Mouse (Mus musculus): ENCODE measurements around the gene Arid5b. TPM values are rescaled to one million over a fixed set of nuclear protein-coding genes. Genes with fewer than 3 reads are reported as not detected.

Arid5b gene
- polyA plus RNA-seq, 1 experiment from 2014 or later: 19.0 TPM

DNA sequence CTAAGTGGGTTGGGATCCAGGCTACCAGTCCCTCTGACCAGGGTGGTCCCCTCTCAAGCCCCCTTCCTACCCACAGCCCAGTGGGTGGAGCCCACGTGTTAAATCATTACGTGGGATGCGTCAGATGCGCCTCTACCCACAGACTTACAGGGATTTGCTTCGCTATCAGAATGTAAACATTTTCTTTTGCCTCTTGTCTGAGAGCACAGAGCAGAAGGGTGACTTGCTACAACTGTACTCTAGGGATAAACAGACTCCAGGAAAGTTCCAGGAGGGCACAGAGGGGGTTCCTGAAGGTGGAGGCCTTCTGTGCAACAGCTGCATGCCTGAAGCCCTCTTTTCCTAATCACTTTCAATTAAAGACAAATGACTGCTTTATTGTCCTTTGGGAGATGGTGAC, 98.8 kb downstream of the Arid5b start:
- ATAC-seq (replicated peaks): no peak
- no peak overlapping the region for H3K4me3 ChIP-seq
- H3K27ac ChIP-seq: no peak overlapping the region
- WGBS: 67% methylated on average over 5 of the region's 5 CpGs
- no peaks in the 10 kb centered on the region for H3K4me1 ChIP-seq
- no peak overlapping the region for H3K4me2 ChIP-seq
- no peaks in the 10 kb centered on the region for H3K9me3 ChIP-seq
- H3K36me3 ChIP-seq (replicated peaks): no peaks in the 10 kb centered on the region
- H3K9ac ChIP-seq: no peak overlapping the region
- no peaks in the 10 kb centered on the region for H3K27me3 ChIP-seq (replicated peaks)

- H3K27ac ChIP-seq: no peak overlapping the region
- H3K4me2 ChIP-seq: no peak overlapping the region
- H3K9ac ChIP-seq: no peak overlapping the region
- H3K36me3 ChIP-seq (replicated peaks): no peaks in the 10 kb centered on the region
- H3K27me3 ChIP-seq (replicated peaks): no peaks in the 10 kb centered on the region
- no peak overlapping the region for H3K4me3 ChIP-seq
- no peak for ATAC-seq (replicated peaks)
- no peaks in the 10 kb centered on the region for H3K9me3 ChIP-seq
- 82% methylated on average over 4 of the region's 4 CpGs for WGBS
- no peaks in the 10 kb centered on the region for H3K4me1 ChIP-seq
Observed at GRCm38 (mm10) chr10:68179339-68179738, 99.2 kb downstream of the Arid5b start.

- H3K27me3 ChIP-seq (replicated peaks): no peaks in the 10 kb centered on the region
- H3K4me3 ChIP-seq: no peak overlapping the region
- no peaks in the 10 kb centered on the region for H3K36me3 ChIP-seq (replicated peaks)
- no peak overlapping the region for H3K9ac ChIP-seq
- no peak overlapping the region for H3K4me2 ChIP-seq
- 87% methylated on average over 10 of the region's 10 CpGs for WGBS
- no peak overlapping the region for H3K27ac ChIP-seq
- no peaks in the 10 kb centered on the region for H3K9me3 ChIP-seq
- no peak for ATAC-seq (replicated peaks)
- no peaks in the 10 kb centered on the region for H3K4me1 ChIP-seq
Observed at GRCm38 (mm10) chr10:68177697-68178485, 100.6 kb downstream of the Arid5b start.

DNA sequence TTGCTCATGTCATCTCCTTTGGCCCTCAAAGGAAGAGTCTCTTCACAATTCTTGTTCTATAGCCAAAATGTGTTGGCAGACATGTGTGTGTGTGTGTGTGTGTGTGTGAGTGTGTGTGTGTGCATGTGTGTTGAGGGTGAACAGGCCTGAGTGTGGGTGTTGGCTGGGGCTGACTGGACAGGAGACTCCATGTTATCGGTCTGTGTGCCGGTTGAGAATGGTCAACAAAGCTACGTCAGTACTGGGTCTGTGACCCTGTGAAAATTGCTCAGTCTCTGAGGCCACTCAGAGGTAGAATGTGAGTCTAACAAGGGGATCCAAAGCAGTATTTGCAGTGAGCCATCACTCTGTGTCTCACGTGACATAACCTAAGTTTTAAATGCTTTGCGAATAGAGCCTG, 102.7 kb downstream of the Arid5b start:
- no peaks in the 10 kb centered on the region for H3K36me3 ChIP-seq (replicated peaks)
- H3K9me3 ChIP-seq: no peaks in the 10 kb centered on the region
- H3K9ac ChIP-seq: no peak overlapping the region
- no peak overlapping the region for H3K4me3 ChIP-seq
- H3K4me1 ChIP-seq: no peaks in the 10 kb centered on the region
- H3K27ac ChIP-seq: no peak overlapping the region
- 92% methylated on average over 5 of the region's 5 CpGs for WGBS
- ATAC-seq (replicated peaks): no peak
- H3K4me2 ChIP-seq: no peak overlapping the region
- H3K27me3 ChIP-seq (replicated peaks): no peaks in the 10 kb centered on the region

DNA sequence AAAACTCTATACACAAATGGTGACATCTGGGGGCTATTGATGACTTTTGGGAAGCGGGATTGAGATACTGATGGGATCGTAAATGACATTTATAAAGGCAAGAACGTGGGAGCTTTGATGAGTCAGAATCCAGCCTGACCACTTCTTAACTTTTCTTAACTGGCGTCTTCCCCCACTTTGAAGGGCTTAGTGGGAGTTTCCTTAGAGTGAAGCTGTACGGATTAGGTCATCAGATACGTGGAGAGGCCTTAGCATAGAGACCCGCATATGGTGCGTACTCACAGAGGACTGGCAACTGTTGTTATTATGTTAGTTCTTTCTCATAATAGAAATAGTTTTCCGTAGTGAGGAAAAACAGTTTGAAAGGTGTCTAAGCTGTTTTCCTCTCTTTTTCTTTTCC, 104.9 kb downstream of the Arid5b start:
- Histone ChIP-seq H3K27ac (no peak overlapping the region), H3K9ac (no peak overlapping the region), H3K4me2 (no peak overlapping the region), H3K27me3 (replicated peaks) (no peaks in the 10 kb centered on the region), H3K36me3 (replicated peaks) (no peaks in the 10 kb centered on the region), H3K4me1 (no peaks in the 10 kb centered on the region; the same call in 1 of the 2 replicates), H3K4me3 (no peak overlapping the region), H3K9me3 (no peaks in the 10 kb centered on the region)
- WGBS: 87% methylated on average over 9 of the region's 9 CpGs
- ATAC-seq (replicated peaks): no peak

DNA sequence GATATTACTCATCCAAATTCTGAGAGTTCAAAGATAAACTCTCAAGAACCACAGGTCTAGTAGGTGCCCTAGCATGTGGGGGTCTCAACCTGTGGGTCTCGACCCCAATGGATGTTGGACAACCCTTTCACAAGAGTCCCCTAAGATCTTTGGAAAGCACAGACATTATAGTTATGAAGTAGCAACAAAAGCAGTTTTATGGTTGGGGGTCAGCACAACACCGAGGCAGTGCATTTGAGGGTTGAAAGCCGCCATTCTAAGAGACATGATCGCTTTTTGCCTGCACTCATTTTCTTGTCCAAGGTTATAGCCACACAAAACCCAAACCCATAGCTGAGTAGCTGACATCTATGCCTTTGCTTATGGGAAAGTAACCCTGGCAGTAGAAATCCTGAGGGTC, 105.6 kb downstream of the Arid5b start:
- Histone ChIP-seq H3K4me2 (no peak overlapping the region), H3K27me3 (replicated peaks) (no peaks in the 10 kb centered on the region), H3K4me3 (no peak overlapping the region), H3K36me3 (replicated peaks) (no peaks in the 10 kb centered on the region), H3K4me1 (no peaks in the 10 kb centered on the region; the same call in 1 of the 2 replicates), H3K9ac (no peak overlapping the region), H3K27ac (no peak overlapping the region), H3K9me3 (no peaks in the 10 kb centered on the region)
- no peak for ATAC-seq (replicated peaks)
- 95% methylated on average over 4 of the region's 4 CpGs for WGBS

DNA sequence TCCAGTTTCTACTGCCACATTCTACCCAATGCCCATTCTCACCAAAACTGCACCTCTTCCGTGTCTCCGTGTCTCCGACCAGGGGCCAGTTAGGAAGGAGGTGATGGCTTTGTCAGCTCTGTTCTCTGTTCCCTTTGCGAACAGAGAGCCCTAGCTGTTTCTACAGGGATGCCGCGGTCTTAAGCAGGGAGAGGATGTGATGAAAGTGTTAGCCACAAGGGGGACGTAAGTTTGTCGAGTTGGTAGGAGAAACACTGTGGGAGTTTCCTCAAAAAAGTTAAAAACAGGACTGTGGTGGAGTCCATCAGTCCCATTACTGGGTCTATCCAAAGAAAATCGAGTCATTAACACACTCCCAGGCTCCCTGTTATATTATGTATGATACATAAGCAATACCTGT, 106.6 kb downstream of the Arid5b start:
- no peak for ATAC-seq (replicated peaks)
- Histone ChIP-seq H3K9ac (no peak overlapping the region), H3K9me3 (no peaks in the 10 kb centered on the region), H3K36me3 (replicated peaks) (no peaks in the 10 kb centered on the region), H3K27ac (no peak overlapping the region), H3K4me2 (no peak overlapping the region), H3K4me1 (peaks cover 6% of the 10 kb centered on the region; the same call in 1 of the 2 replicates), H3K27me3 (replicated peaks) (no peaks in the 10 kb centered on the region), H3K4me3 (no peak overlapping the region)
- WGBS: 49% methylated on average over 9 of the region's 9 CpGs

DNA sequence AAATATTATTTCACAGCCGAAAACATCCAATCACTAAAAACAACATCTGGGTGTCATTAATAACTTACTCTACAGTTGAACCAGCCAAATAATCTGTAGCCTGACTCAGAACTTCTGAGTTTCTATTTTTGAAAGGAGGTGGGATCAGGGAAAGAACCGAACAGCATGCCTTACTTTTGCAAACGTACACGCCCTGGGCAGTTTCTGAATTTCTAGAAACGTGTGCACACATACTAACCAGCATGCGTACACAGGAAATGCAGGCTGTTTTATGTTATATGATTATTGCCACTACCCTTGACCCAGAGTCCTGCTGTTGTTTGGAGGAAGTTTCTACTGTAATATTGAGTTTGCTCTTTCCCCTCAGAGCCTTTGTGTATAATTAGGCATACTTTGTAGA, 109.9 kb downstream of the Arid5b start:
- Histone ChIP-seq H3K27ac (no peak overlapping the region), H3K9me3 (no peaks in the 10 kb centered on the region), H3K9ac (no peak overlapping the region), H3K36me3 (replicated peaks) (no peaks in the 10 kb centered on the region), H3K4me3 (no peak overlapping the region), H3K4me2 (no peak overlapping the region), H3K4me1 (peaks cover 16% of the 10 kb centered on the region), H3K27me3 (replicated peaks) (no peaks in the 10 kb centered on the region)
- no peak for ATAC-seq (replicated peaks)
- WGBS: 89% methylated on average over 6 of the region's 6 CpGs

- Histone ChIP-seq H3K27ac (no peak overlapping the region), H3K4me3 (no peak overlapping the region), H3K4me2 (no peak overlapping the region), H3K4me1 (peaks cover 16% of the 10 kb centered on the region), H3K9me3 (no peaks in the 10 kb centered on the region), H3K9ac (no peak overlapping the region), H3K36me3 (replicated peaks) (no peaks in the 10 kb centered on the region), H3K27me3 (replicated peaks) (no peaks in the 10 kb centered on the region)
- 85% methylated on average over 8 of the region's 8 CpGs for WGBS
- no peak for ATAC-seq (replicated peaks)
Observed at GRCm38 (mm10) chr10:68168141-68168540, 110.4 kb downstream of the Arid5b start.

GRCm38 (mm10) chr10:68167118-68167517, 111.4 kb downstream of the Arid5b start:
- Histone ChIP-seq H3K27ac (no peak overlapping the region), H3K36me3 (replicated peaks) (no peaks in the 10 kb centered on the region), H3K4me2 (no peak overlapping the region), H3K4me1 (peaks cover 16% of the 10 kb centered on the region), H3K9me3 (no peaks in the 10 kb centered on the region), H3K4me3 (no peak overlapping the region), H3K9ac (no peak overlapping the region), H3K27me3 (replicated peaks) (no peaks in the 10 kb centered on the region)
- ATAC-seq (replicated peaks): no peak
- 70% methylated on average over 4 of the region's 4 CpGs for WGBS

DNA sequence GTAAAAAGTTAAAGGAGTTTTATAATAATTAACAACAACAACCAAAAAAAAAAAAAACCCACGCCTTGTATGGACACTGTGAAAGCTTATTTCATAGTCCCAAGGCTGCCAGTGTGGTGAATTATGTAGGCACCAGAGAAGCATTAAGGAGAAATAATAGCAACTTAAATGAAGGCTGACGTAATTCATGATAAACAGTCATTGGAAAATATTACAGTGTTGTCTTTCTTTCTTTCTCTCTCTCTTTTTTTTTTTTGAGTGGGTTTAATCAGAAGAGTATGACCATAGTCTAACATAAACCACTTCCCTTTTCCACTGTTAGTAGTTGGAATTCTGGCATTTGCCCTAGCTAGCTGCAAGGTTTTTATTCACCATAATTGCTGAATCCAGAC, 111.8 kb downstream of the Arid5b start:
- no peak for ATAC-seq (replicated peaks)
- Histone ChIP-seq H3K9me3 (no peaks in the 10 kb centered on the region), H3K27me3 (replicated peaks) (no peaks in the 10 kb centered on the region), H3K4me3 (no peak overlapping the region), H3K9ac (no peak overlapping the region), H3K4me1 (peaks cover 16% of the 10 kb centered on the region), H3K27ac (no peak overlapping the region), H3K4me2 (no peak overlapping the region), H3K36me3 (replicated peaks) (no peaks in the 10 kb centered on the region)
- WGBS: 79% methylated on average over 2 of the region's 2 CpGs

- no peak for ATAC-seq (replicated peaks)
- peak overlapping the region; percentile 25; the same call in 1 of the 2 replicates for H3K27ac ChIP-seq
Observed at GRCm38 (mm10) chr10:68165709-68166694, 112.5 kb downstream of the Arid5b start.

More at GRCm38 (mm10) chr10:68165709-68166694, 112.5 kb downstream of the Arid5b start:
- no peak overlapping the region for H3K4me2 ChIP-seq
- no peaks in the 10 kb centered on the region for H3K27me3 ChIP-seq (replicated peaks)
- no peaks in the 10 kb centered on the region for H3K36me3 ChIP-seq (replicated peaks)
- H3K4me1 ChIP-seq: peaks cover 16% of the 10 kb centered on the region
- no peak overlapping the region for H3K4me3 ChIP-seq
- WGBS: 53% methylated on average over 10 of the region's 10 CpGs
- H3K9ac ChIP-seq: no peak overlapping the region
- no peaks in the 10 kb centered on the region for H3K9me3 ChIP-seq

Measured in midbrain, embryonic 15.5 days (tissue).